Mouse (Mus musculus): ENCODE results near the gene Exo5.

Exo5 gene

DNA sequence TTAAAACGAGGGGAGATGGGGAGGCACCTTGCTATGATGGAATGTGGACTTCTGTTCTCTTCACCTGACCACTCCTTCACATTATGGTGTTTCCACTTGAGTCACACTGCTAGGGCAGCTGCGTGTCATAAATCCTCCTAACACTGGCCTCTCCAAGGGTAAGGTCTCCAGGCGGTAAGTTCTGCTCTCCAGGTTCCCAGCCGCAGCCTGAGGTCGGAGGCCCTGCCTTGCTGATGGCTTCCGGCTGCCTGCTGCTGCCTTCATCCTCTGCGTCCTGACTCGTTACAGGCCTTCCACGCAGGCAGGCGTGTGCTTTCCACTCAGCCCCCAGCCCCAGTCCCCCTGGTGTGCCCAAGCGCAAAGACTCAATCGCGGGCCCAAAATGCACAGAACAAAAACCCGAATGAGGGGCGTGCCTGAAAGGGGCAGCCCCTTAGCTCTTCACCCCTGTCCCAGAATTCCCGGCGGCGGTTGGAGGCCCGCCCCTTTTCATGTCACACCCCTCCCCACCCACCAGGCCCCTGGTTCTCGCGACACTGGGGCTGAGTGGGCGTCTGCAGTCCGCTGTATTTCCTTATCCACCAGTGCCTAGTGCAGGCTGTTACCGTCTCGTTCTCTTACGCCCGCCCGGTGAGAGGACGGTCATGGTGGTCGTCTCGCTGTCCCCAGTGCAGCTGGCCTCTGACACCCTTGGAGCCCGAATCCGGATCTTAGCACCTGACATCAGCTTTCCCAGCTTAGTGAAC is at the start of gene Exo5:
TSS of gene Exo5 (minus strand) at position 464 of the 746 bp plus-strand sequence.
- peak; percentile 90 for DNase-seq

DNA sequence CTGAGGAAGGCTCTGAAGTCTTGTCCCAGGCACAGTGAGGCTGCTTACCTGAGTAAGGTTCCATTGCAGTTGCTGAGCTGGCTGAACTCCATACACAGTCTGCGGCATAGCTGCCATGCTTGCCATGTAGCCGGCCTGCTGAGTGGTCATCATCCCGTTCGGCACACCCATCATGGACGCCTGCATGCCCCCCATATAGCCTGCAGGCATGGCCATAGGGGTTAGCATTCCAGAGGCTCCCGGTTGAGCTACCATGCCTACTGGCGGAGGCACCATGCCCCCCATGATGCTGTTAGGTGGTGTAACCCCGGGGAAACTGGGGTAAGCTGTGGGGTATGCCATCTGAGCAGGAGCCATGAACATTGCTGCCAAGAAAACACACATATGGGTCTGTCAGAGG is 47.0 kb upstream of the Exo5 start:
- no peak for DNase-seq

GRCm38 (mm10) chr4:120969382-120970146 is 44.7 kb upstream of the Exo5 start:
- peak; percentile 40 for DNase-seq

DNA sequence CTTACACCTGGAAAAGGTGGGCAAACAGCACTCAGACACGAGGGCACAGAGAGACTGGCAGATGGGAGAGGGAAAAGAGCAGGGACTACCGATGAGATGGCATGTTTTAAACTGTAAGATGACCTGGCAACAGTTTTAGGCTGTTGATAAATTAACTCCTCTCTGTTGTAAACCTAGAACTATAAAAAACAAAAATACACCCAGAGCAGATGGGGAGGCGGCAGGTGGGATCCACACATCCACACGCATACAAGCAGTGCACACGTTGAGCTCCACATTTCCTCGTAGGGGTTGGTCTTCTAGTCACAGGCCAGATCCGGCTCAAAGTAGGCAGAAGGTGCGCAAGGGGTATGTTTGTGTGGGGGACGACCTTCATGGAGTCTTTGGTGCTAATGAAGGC is 43.7 kb upstream of the Exo5 start:
- no peak for DNase-seq

DNA sequence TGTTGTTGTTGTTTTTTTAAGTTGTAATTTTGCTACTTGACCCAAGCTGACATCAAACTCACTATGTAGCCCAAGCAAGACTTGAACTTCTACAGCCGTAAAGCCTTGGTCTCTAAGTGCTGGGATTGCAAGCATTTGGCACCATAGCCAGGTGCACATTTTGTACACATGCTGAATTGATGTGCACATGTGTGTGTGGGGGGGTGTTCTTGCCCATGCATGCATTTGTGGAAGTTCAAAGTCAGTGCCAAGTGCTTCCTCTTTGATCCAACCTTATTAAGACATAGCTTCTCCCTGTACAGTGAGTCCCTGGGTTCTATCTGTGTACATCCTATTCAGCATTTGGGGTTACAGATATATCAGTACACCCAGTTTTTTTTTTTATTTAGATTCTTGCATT is 30.8 kb upstream of the Exo5 start:
- DNase-seq = no peak

- no peak for DNase-seq
Observed at GRCm38 (mm10) chr4:120953667-120954066, 28.9 kb upstream of the Exo5 start.

DNA sequence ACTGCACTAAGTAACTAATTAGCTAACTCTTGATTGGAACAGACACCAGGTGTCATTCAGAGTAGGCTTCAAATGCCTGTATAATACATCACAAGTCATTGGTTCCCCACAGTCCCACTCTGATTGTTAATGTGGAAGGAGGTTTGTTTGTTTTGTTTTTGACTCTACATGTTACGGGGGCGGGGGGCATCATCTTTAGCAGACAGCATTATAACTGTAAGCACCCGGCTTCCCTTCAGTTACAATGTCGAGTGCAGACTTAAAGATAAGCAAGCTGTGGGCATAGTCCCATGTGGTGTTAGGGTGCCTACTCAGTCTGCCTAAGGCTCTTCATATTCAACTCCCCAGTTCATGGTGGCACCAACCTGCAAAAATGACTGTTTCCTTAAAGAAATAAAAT is 28.2 kb upstream of the Exo5 start:
- DNase-seq = no peak

GRCm38 (mm10) chr4:120952163-120952562 is 27.3 kb upstream of the Exo5 start:
- no peak for DNase-seq

- DNase-seq = peak; percentile 88
Observed at GRCm38 (mm10) chr4:120951428-120951973, 26.7 kb upstream of the Exo5 start, which contains the start of gene Zfp69. Gene Zfp69, minus strand, starts transcription at chr4:120951699.

- no peak for DNase-seq
Observed at GRCm38 (mm10) chr4:120950763-120951427, 26.1 kb upstream of the Exo5 start.

DNA sequence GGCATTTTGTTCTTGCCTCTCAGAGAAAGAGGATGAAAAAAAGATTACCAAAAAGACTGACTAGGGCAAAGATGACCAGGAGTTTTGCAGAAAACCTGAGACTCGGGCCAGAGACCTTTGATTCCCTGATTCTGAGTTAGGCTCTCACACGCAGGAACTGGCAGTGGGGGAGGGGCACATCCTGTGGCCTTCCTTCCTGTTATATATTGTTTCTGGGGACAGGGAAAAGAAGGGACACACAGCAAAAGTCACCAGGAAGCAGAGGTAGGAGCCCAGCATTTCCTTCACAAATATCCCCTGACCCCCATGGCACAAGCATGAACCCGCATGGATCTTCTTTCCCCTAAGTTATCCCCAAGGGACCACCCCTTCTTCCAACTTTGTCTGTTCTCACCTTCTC is 24.1 kb upstream of the Exo5 start:
- no peak for DNase-seq

DNA sequence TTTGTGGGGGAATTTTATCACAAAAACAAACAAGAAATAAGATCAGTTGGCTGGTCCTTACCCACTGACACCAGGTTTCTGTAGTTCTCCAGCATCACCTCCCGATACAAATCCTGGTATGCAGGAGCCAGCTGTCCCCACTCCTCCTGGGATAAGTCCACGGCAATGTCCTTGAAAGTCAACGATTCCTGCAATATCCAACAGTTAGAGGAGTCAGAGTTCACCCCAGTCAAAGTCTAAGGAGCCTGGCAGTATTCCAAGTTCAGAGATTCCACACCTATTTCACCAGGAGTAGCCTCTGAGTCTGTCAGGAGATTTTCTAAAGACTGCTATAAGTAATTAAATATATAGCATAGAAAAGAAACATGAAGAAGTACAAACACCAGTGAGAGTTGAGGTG is 10.2 kb upstream of the Exo5 start:
- DNase-seq = no peak

DNA sequence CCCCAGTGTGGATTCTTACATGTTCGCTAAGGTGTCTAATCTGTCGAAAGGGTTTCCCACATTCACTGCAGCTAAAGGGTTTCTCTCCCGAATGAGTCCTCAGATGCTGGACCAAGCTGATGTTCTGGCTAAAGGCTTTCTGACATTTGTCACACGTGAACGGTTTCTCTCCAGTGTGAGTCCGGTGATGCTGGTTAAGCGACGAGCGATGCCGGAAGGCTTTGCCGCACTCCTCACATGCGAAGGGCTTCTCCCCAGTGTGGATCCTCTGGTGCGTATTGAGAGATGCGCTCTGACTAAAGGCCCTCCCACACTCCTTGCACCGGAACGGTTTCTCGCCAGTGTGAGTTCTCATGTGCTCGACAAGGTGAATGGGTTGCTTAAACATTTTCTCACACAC is 5.9 kb upstream of the Exo5 start:
- no peak for DNase-seq

- DNase-seq = no peak
Observed at GRCm38 (mm10) chr4:120928686-120929085, 3.9 kb upstream of the Exo5 start.

- DNase-seq = no peak
Observed at GRCm38 (mm10) chr4:120925386-120925785, 569 bp upstream of the Exo5 start.

DNA sequence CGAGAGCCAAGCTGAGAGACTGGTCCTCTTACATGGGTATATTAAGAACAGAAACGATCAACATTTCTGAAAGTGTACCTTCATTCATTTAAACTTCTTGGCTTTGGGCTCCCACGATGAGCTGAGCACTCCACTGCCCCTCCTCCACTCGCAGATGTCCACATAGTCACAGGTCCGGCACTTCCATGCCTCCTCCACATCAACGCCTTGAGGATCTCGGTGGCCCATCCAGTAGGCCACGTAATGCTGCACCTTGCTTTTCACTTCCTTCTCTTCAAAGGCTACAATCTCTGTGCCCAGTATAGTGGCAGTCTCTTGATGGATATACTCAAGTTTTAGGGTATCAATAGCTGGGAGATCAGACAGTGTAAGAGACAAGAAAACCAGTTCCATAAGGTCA is 3.4 kb downstream of the Exo5 start:
- DNase-seq = no peak

- DNase-seq = no peak
Observed at GRCm38 (mm10) chr4:120914501-120914900, 10.3 kb downstream of the Exo5 start.

- DNase-seq = no peak
Observed at GRCm38 (mm10) chr4:120913861-120914260, 11.0 kb downstream of the Exo5 start.

- DNase-seq = no peak
Observed at GRCm38 (mm10) chr4:120913443-120913842, 11.4 kb downstream of the Exo5 start.

DNA sequence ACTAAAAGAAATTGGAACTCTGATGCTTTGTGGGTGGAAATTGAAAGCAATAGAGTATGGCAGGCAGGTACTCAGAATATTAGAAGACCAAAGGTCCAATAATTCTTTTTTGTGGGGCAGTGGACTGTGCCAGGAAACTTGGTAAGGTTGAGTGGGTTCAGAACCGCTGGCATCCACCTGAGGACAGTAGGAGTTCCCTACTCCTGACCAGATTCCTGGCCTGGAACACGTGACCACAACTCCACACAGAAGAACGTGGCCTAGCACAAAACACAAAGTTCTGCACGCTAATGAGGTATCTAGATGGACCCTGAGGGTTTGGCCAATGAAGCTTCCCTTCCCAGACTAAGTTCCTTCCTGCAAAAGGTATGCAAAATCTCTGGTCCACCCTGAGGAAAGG is 12.0 kb downstream of the Exo5 start:
- no peak for DNase-seq

DNA sequence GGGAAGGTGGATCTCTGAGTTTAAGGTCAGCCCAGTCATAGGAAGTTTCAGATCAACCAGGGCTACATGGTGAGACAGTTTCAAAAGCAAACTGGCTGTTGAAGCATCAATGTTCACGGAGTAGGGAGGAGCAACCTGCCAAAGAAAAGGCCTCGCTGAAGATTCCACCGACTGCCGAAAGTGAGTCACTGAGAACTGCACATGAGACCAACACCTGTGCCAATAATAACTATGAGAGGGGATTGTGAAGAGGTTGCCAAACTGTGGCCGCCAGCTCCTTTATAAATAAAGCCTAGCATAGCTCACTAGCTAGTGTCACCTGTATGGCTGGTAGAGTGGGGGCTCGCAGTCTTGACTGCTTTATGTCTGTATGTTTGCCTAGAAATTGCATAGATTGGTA is 13.7 kb downstream of the Exo5 start:
- no peak for DNase-seq

GRCm38 (mm10) chr4:120909558-120910150 is 15.2 kb downstream of the Exo5 start:
- peak; percentile 80 for DNase-seq

DNA sequence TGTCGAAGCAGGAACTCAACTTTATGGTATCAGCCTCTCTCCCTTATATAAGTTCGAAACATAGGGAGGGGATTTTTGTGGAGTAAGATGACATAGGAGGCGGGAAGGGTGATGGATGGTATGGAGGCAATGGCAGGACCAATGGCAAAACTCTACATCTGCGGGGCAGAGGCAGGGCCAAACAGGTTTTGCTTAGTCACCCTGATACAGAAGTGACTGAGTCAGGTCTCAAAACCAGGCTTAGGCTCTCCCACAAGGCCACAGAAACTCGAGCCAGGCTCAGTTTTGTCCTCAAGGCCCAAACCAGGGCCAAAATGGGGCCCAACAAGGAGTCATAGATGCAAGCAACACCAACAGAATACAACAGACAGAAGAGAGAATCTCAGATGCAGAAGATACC is 19.2 kb downstream of the Exo5 start:
- no peak for DNase-seq
